Mouse (Mus musculus) ES-CJ7 (cell line): ENCODE results near the gene Gm20767.
"Not testable (repeated sequence)": the region's sequence is repeated elsewhere in the genome, so short reads cannot be mapped to it uniquely, and the experiment has no call there.

Experiments
- DNase-seq: peaks from one replicate; pipeline ENCODE4 v3.0.0; 2011; ENCODE audit warnings: low read depth, low spot score

Gene Gm20767

GRCm38 (mm10) chr13:120139946-120140345, at the start of gene Gm20767:
TSS of gene Gm20767 (plus strand) at chr13:120140246.
- not testable (repeated sequence) for DNase-seq

- not testable (repeated sequence) for DNase-seq
These were observed 47.1 kb upstream of the Gm20767 start for GRCm38 (mm10) chr13:120092950-120093349.

GRCm38 (mm10) chr13:120096241-120096937, 43.7 kb upstream of the Gm20767 start:
- not testable (repeated sequence) for DNase-seq

GRCm38 (mm10) chr13:120096938-120097256, 43.1 kb upstream of the Gm20767 start:
- DNase-seq = not testable (repeated sequence)

GRCm38 (mm10) chr13:120099327-120099726, 40.7 kb upstream of the Gm20767 start:
- not testable (repeated sequence) for DNase-seq

GRCm38 (mm10) chr13:120106504-120106903, 33.5 kb upstream of the Gm20767 start:
- DNase-seq = not testable (repeated sequence)

- not testable (repeated sequence) for DNase-seq
These were observed 33.0 kb upstream of the Gm20767 start for GRCm38 (mm10) chr13:120107000-120107399.

- DNase-seq = not testable (repeated sequence)
These were observed 2.3 kb downstream of the Gm20767 start for GRCm38 (mm10) chr13:120142348-120142747.

- DNase-seq = not testable (repeated sequence)
These were observed 9.8 kb downstream of the Gm20767 start for GRCm38 (mm10) chr13:120149660-120150407.

- DNase-seq = not testable (repeated sequence)
These were observed 10.5 kb downstream of the Gm20767 start for GRCm38 (mm10) chr13:120150589-120150988.

GRCm38 (mm10) chr13:120168301-120168700, 28.3 kb downstream of the Gm20767 start:
- DNase-seq = not testable (repeated sequence)

- not testable (repeated sequence) for DNase-seq
These were observed 32.1 kb downstream of the Gm20767 start, which contains the start of gene Gm21818 for GRCm38 (mm10) chr13:120172133-120172532. TSS of gene Gm21818 (plus strand) at chr13:120172433.

- DNase-seq = not testable (repeated sequence)
These were observed 56.3 kb downstream of the Gm20767 start for GRCm38 (mm10) chr13:120196189-120196821.
